Mouse (Mus musculus): ENCODE measurements around the gene Insyn1. TPM values are rescaled to one million over a fixed set of nuclear protein-coding genes. Genes with fewer than 3 reads are reported as not detected.
A peak's percentile ranks its signal among the peaks of the same experiment; 100 is the strongest.

Insyn1 gene
- total and polyA plus RNA-seq, 3 experiments: 2.4 to 5.5 (median 2.5) TPM

DNA sequence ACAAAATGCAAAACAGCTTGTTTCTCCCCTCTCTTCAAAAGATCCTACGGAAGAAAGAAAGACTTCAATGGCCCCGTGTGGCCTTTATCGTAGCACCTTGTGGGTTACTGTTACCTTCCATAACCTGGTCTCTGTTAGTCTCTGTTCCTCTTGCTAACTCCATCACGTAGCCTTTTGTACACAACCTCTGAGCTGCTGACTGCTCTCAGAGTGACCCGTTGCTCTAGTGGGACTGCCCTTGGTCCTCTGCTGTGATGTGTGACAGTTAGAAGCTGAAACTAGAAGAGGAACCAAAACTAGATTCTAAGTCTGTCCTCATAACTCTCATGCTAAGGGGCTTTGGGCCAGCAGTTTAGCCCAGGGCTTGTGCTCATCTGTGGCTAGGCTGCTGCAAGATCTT is 22.0 kb downstream of the Insyn1 start (continued):
- no peak for TF ChIP-seq CHD2 (IDR thresholded peaks at IDR 0.05; ENCODE audit: low read length)
- TF ChIP-seq SIN3A (IDR thresholded peaks at IDR 0.05; ENCODE audit: low read length): peak; percentile 50; the same call in 1 of the 2 replicates
- TF ChIP-seq MAX (IDR thresholded peaks at IDR 0.05; ENCODE audit: low read length): no peak
- TF ChIP-seq ELF1 (IDR thresholded peaks at IDR 0.05; ENCODE audit: low read depth, low read length): 0 out of 2 replicates have a peak, but pooled peaks have one; percentile 25
- no peak for TF ChIP-seq PAX5 (IDR thresholded peaks at IDR 0.05; ENCODE audit: low read length)
- TF ChIP-seq IRF4 (IDR thresholded peaks at IDR 0.05; ENCODE audit: low read depth, low read length): peak; percentile 91
- TF ChIP-seq ZNF384 (IDR thresholded peaks at IDR 0.05; ENCODE audit: low read depth, low read length): no peak
- no peak for TF ChIP-seq JUN (IDR thresholded peaks at IDR 0.05; ENCODE audit: insufficient read depth, low read depth, low read length)
- TF ChIP-seq NRF1 (IDR thresholded peaks at IDR 0.05; ENCODE audit: low read depth, low read length): no peak
- TF ChIP-seq BHLHE40 (IDR thresholded peaks at IDR 0.05; ENCODE audit: low read depth, low read length): peak; percentile 53
- TF ChIP-seq MXI1 (IDR thresholded peaks at IDR 0.05; ENCODE audit: low read depth, low read length): no peak
- TF ChIP-seq CTCF (conservative IDR thresholded peaks at IDR 0.05 in 1 of 2, IDR thresholded peaks at IDR 0.05 in 1 of 2; ENCODE audit: low read depth in 2 of 2, low read length in 2 of 2): no peak
- peak; percentile 94 for TF ChIP-seq UBTF (IDR thresholded peaks at IDR 0.05; ENCODE audit: low read depth, low read length)
- peak; percentile 33; the same call in 1 of the 2 replicates for TF ChIP-seq NELFE (IDR thresholded peaks at IDR 0.05; ENCODE audit: low read depth, low read length)
- TF ChIP-seq EP300 (IDR thresholded peaks at IDR 0.05; ENCODE audit: low read length): peak; percentile 75
- TF ChIP-seq ZMIZ1 (IDR thresholded peaks at IDR 0.05; ENCODE audit: low read depth, low read length): peak; percentile 42; the same call in 1 of the 2 replicates

DNA sequence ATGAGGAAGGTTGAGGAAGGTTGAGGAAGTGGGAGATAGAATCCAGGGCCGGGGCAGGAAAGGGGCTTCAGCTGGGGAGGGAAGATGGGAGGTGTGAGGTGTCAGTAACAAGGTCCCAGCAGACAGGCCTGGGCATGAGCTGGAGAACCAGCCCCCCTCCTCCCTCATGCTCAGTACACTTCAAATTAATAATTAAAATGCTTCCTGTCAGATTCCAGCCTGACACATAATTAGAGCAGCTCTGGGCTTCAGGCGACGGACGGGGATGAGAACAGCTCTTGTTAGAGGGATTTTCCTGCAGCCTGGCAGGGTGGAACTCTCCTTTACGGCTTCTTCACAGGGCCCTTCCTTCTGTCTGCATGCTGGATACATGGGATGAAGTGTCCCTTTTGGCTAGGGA is 25.3 kb downstream of the Insyn1 start:
- no peak overlapping the region for H3K27ac ChIP-seq (ENCODE audit: insufficient read depth, low read depth)
- no peak overlapping the region for H3K4me3 ChIP-seq (replicated peaks in 1 of 3; ENCODE audit: low read depth in 2 of 3, low read length in 2 of 3, poor library complexity in 1 of 3)
- no peak for DNase-seq (ENCODE audit: extremely low read depth)
- no peaks in the 10 kb centered on the region for H3K9me3 ChIP-seq (replicated peaks; ENCODE audit: low read length)
- H3K79me2 ChIP-seq (replicated peaks; ENCODE audit: control insufficient read depth, extremely low read depth, insufficient read depth, poor library complexity, severe bottlenecking): no peaks in the 10 kb centered on the region
- H3K4me1 ChIP-seq (ENCODE audit: control insufficient read depth in 1 of 2, insufficient read depth in 2 of 2): peaks cover 31 to 81% of the 10 kb centered on the region in 2 experiments
- no peaks in the 10 kb centered on the region for H3K27me3 ChIP-seq (replicated peaks)
- H3K4me2 ChIP-seq (ENCODE audit: insufficient read depth, low read depth, poor library complexity, severe bottlenecking): no peak overlapping the region
- in situ Hi-C loops (cut with MboI; ENCODE audit: low pct_ligation_motif_present, low pct_unique_long_range_greater_than_20kb, low sequenced_read_pairs) (no loop called here), dilution Hi-C loops (cut with MboI; ENCODE audit: extremely low pct_ligation_motif_present, extremely low pct_unique_long_range_greater_than_20kb, low sequenced_read_pairs) (no loop called here)
- no peak overlapping the region for H3K9ac ChIP-seq (ENCODE audit: insufficient read depth, low read depth)
- H3K36me3 ChIP-seq (replicated peaks in 1 of 2; ENCODE audit: control insufficient read depth in 1 of 2, insufficient read depth in 1 of 2, low read length in 1 of 2): no peaks in the 10 kb centered on the region
- TF ChIP-seq TBP (conservative IDR thresholded peaks at IDR 0.05; ENCODE audit: low read depth, low read length) (no peak), SMC3 (IDR thresholded peaks at IDR 0.05; ENCODE audit: low read depth, low read length) (no peak), JUN (IDR thresholded peaks at IDR 0.05; ENCODE audit: insufficient read depth, low read depth, low read length) (no peak), MAZ (IDR thresholded peaks at IDR 0.05; ENCODE audit: low read depth, low read length) (no peak), MEF2A (IDR thresholded peaks at IDR 0.05; ENCODE audit: borderline replicate concordance, low read depth, low read length) (no peak), PAX5 (IDR thresholded peaks at IDR 0.05; ENCODE audit: low read length) (no peak), MXI1 (IDR thresholded peaks at IDR 0.05; ENCODE audit: low read depth, low read length) (no peak), EP300 (IDR thresholded peaks at IDR 0.05; ENCODE audit: low read length) (no peak), SIN3A (IDR thresholded peaks at IDR 0.05; ENCODE audit: low read length) (no peak), IRF4 (IDR thresholded peaks at IDR 0.05; ENCODE audit: low read depth, low read length) (no peak), RAD21 (IDR thresholded peaks at IDR 0.05; ENCODE audit: low read depth, low read length) (no peak), ZKSCAN1 (IDR thresholded peaks at IDR 0.05; ENCODE audit: borderline replicate concordance, low read depth, low read length) (no peak), ZMIZ1 (IDR thresholded peaks at IDR 0.05; ENCODE audit: low read depth, low read length) (no peak), ETS1 (conservative IDR thresholded peaks at IDR 0.05; ENCODE audit: low read depth, low read length) (no peak), HCFC1 (IDR thresholded peaks at IDR 0.05; ENCODE audit: low read depth, low read length) (no peak), TCF12 (IDR thresholded peaks at IDR 0.05; ENCODE audit: low read depth, low read length) (no peak), MAFK (IDR thresholded peaks at IDR 0.05; ENCODE audit: insufficient replicate concordance, low read length) (no peak), ZC3H11A (IDR thresholded peaks at IDR 0.05; ENCODE audit: low read depth, low read length) (no peak), NRF1 (IDR thresholded peaks at IDR 0.05; ENCODE audit: low read depth, low read length) (no peak), JUND (conservative IDR thresholded peaks at IDR 0.05; ENCODE audit: low read depth, low read length) (no peak)

Measured in CH12.LX (cell line).